Mouse (Mus musculus) embryonic facial prominence, embryonic 14.5 days (tissue): ENCODE measurements around the gene Tspan8. TPM values are rescaled to one million over a fixed set of nuclear protein-coding genes. Genes with fewer than 3 reads are reported as not detected.
"Not testable (repeated sequence)": the region's sequence is repeated elsewhere in the genome, so short reads cannot be mapped to it uniquely, and the experiment has no call there.

ENCODE experiments used
- ATAC-seq: fragments of 200-750 bp; cut with Nextera tagmentation; 2 replicates; pipeline ENCODE4 v1.8.0; 2017; ENCODE audit warnings: low read depth, moderate number of reproducible peaks, moderate TSS enrichment
- DNase-seq: peaks from one replicate; pipeline ENCODE4 v3.0.0-alpha.2; 2015; ENCODE audit warnings: low spot score
- H3K27ac ChIP-seq: fragments of 300-500 bp; sonication (generic); replicated peaks from 2 replicates; pipeline ENCODE4 v1.5.1; 2014; ENCODE audit warnings: low read depth, mild to moderate bottlenecking, low read length, moderate library complexity
- H3K27me3 ChIP-seq: fragments of 300-500 bp; sonication (generic); replicated peaks from 2 replicates; pipeline ENCODE4 v1.6.1; 2014; ENCODE audit warnings: low read length; ENCODE audit not compliant: control insufficient read depth, insufficient read depth
- H3K36me3 ChIP-seq: fragments of 300-500 bp; sonication (generic); 2 replicates; pipeline ENCODE4 v1.6.1; 2014; ENCODE audit warnings: low read length, mixed read lengths; ENCODE audit not compliant: control insufficient read depth, insufficient read depth
- H3K4me1 ChIP-seq: fragments of 300-500 bp; sonication (generic); 2 replicates; pipeline ENCODE4 v1.6.1; 2014; ENCODE audit warnings: antibody characterized with exemption, low read length; ENCODE audit not compliant: control insufficient read depth, insufficient read depth
- H3K4me2 ChIP-seq: fragments of 300-500 bp; sonication (generic); 2 replicates; pipeline ENCODE4 v1.6.1; 2014; ENCODE audit warnings: low read depth, mild to moderate bottlenecking, low read length, moderate library complexity, mixed read lengths
- H3K4me3 ChIP-seq: fragments of 300-500 bp; sonication (generic); 2 replicates; pipeline ENCODE4 v1.5.1; 2014; ENCODE audit warnings: low read depth, mild to moderate bottlenecking, low read length
- H3K9ac ChIP-seq: fragments of 300-500 bp; sonication (generic); 2 replicates; pipeline ENCODE4 v1.6.1; 2014; ENCODE audit warnings: low read depth, mild to moderate bottlenecking, low read length, moderate library complexity, mixed read lengths
- H3K9me3 ChIP-seq: fragments of 300-500 bp; sonication (generic); 2 replicates; pipeline ENCODE4 v1.6.1; 2016; ENCODE audit warnings: low read length; ENCODE audit not compliant: control insufficient read depth
- WGBS: fragments of 180-500 bp; shearing (Covaris S2); extraction: QIAGEN DNeasy Blood & Tissue Kit; methylation state at CpG from one replicate; pipeline ENCODE4 v1.1.7; 2014; 5-methylcytosine and 5-hydroxymethylcytosine counted together
- polyA plus RNA-seq: library from polyadenylated mRNA; unstranded; fragments of >200 nt; fragmentation: Nextera tagmentation; extraction: Ambion mirVana; gene quantifications from 2 replicates; pipeline ENCODE4 v1.2.1, GENCODE M21; 2014

Tspan8 gene
- polyA plus RNA-seq, 1 experiment from 2014 or later: 6.3 TPM

GRCm38 (mm10) chr10:115790788-115791187, 25.8 kb upstream of the Tspan8 start:
- ATAC-seq: no peak
- no peak for DNase-seq
- WGBS: 70% methylated on average over 2 of the region's 2 CpGs
- H3K4me3 ChIP-seq: no peak overlapping the region
- no peaks in the 10 kb centered on the region for H3K36me3 ChIP-seq
- H3K9me3 ChIP-seq: no peaks in the 10 kb centered on the region
- H3K27me3 ChIP-seq: no peaks in the 10 kb centered on the region
- H3K4me1 ChIP-seq: no peaks in the 10 kb centered on the region
- no peak overlapping the region for H3K4me2 ChIP-seq
- no peak overlapping the region for H3K9ac ChIP-seq
- H3K27ac ChIP-seq: no peak overlapping the region

- DNase-seq (no peak), ATAC-seq (no peak)
- no peaks in the 10 kb centered on the region for H3K4me1 ChIP-seq
- H3K36me3 ChIP-seq: no peaks in the 10 kb centered on the region
- no peaks in the 10 kb centered on the region for H3K27me3 ChIP-seq
- H3K4me2 ChIP-seq: no peak overlapping the region
- no peak overlapping the region for H3K27ac ChIP-seq
- WGBS: 70% methylated on average over 4 of the region's 4 CpGs
- no peaks in the 10 kb centered on the region for H3K9me3 ChIP-seq
- no peak overlapping the region for H3K9ac ChIP-seq
- H3K4me3 ChIP-seq: no peak overlapping the region
These were observed 20.4 kb upstream of the Tspan8 start for GRCm38 (mm10) chr10:115796072-115796788.

DNA sequence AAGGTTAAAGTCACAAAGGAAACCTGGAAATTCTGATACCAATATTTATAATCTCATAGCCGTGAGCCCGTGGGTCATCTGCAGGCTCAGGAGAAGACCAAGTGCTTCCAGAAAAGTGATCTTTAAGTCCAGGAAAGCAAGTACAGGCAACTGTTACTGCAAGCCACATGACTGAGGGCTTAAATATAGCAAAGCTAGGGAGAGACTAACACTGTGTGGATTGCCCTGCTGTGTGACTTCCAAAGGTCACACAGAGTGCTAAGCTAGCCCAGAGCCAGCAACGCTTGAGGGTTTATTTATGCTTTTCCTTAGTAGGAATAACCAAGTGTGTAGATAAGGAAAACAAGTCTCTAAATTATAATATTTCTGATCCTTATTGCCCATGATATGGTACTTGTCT, 15.2 kb upstream of the Tspan8 start:
- Histone ChIP-seq H3K4me3 (no peak overlapping the region), H3K27me3 (no peaks in the 10 kb centered on the region), H3K9me3 (no peaks in the 10 kb centered on the region), H3K4me2 (no peak overlapping the region), H3K9ac (no peak overlapping the region), H3K27ac (no peak overlapping the region), H3K4me1 (no peaks in the 10 kb centered on the region), H3K36me3 (no peaks in the 10 kb centered on the region)
- ATAC-seq: no peak
- no peak for DNase-seq
- WGBS: 66% methylated on average over 3 of the region's 3 CpGs

DNA sequence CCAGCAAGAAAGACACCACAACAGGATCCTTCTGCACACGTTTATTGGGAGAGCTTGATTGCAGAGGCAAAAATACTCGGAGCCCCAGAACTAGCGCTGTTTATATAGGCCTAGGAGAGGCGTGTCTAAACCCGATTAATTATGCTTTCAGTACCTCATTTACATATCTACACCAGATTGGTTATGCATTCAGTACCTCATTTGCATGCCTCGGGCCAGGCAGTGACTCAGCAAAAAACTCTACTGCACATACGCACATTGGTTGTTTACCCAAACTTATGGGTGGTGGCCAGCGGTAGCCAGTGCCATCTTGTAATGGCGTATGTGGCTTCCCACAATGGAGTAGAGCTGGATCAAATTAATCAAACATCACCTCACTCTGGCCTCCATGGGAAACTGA, 13.6 kb upstream of the Tspan8 start:
- not testable (repeated sequence) for H3K9ac ChIP-seq, ATAC-seq, H3K4me2 ChIP-seq, H3K9me3 ChIP-seq, H3K27ac ChIP-seq, H3K4me1 ChIP-seq, H3K27me3 ChIP-seq, H3K36me3 ChIP-seq, H3K4me3 ChIP-seq, DNase-seq
- 93% methylated on average over 9 of the region's 9 CpGs for WGBS

DNA sequence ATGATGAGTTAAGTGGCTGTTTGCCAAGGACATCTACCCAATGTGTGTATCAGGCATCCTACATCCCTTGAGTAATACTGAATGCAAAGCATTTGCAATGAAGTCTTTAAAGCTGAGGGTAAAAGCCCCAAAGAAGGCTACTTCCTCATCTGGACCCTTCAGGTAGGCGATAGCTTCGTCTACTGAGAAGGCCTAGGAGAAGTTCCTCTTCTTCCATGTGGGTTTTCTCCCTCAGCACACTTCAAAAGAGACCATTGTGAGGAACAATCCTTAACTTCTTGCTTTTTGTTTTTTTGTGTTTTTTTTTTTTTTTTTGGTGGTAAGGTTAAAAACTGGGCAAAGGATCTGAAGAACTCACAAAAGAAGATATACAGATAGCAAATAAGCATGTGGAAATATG, 12.9 kb upstream of the Tspan8 start:
- Histone ChIP-seq H3K9me3 (no peaks in the 10 kb centered on the region), H3K27ac (no peak overlapping the region), H3K27me3 (no peaks in the 10 kb centered on the region), H3K4me3 (no peak overlapping the region), H3K36me3 (no peaks in the 10 kb centered on the region), H3K9ac (no peak overlapping the region), H3K4me1 (no peaks in the 10 kb centered on the region), H3K4me2 (no peak overlapping the region)
- no peak for ATAC-seq
- 87% methylated on average over 2 of the region's 2 CpGs for WGBS
- no peak for DNase-seq

- no peak overlapping the region for H3K4me2 ChIP-seq
- no peak overlapping the region for H3K27ac ChIP-seq
- H3K27me3 ChIP-seq: no peaks in the 10 kb centered on the region
- no peak overlapping the region for H3K9ac ChIP-seq
- H3K9me3 ChIP-seq: no peaks in the 10 kb centered on the region
- DNase-seq (no peak), ATAC-seq (no peak)
- 76% methylated on average over 5 of the region's 5 CpGs for WGBS
- no peaks in the 10 kb centered on the region for H3K4me1 ChIP-seq
- no peaks in the 10 kb centered on the region for H3K36me3 ChIP-seq
- H3K4me3 ChIP-seq: no peak overlapping the region
These were observed 10.6 kb upstream of the Tspan8 start for GRCm38 (mm10) chr10:115805987-115806386.

- no peaks in the 10 kb centered on the region for H3K27me3 ChIP-seq
- 72% methylated on average over 7 of the region's 7 CpGs for WGBS
- H3K9me3 ChIP-seq: no peaks in the 10 kb centered on the region
- H3K4me1 ChIP-seq: no peaks in the 10 kb centered on the region
- no peak for ATAC-seq
- no peaks in the 10 kb centered on the region for H3K36me3 ChIP-seq
- no peak overlapping the region for H3K9ac ChIP-seq
- H3K4me3 ChIP-seq: no peak overlapping the region
- no peak overlapping the region for H3K27ac ChIP-seq
- H3K4me2 ChIP-seq: no peak overlapping the region
- DNase-seq: no peak
These were observed 7.5 kb upstream of the Tspan8 start for GRCm38 (mm10) chr10:115809169-115809568.

GRCm38 (mm10) chr10:115811519-115811918, 5.1 kb upstream of the Tspan8 start:
- no peak overlapping the region for H3K4me3 ChIP-seq
- H3K4me1 ChIP-seq: no peaks in the 10 kb centered on the region
- H3K9ac ChIP-seq: no peak overlapping the region
- DNase-seq (no peak), ATAC-seq (no peak)
- WGBS: 23% methylated on average over 5 of the region's 5 CpGs
- H3K27me3 ChIP-seq: no peaks in the 10 kb centered on the region
- H3K27ac ChIP-seq: no peak overlapping the region
- no peaks in the 10 kb centered on the region for H3K36me3 ChIP-seq
- no peak overlapping the region for H3K4me2 ChIP-seq
- H3K9me3 ChIP-seq: no peaks in the 10 kb centered on the region

DNA sequence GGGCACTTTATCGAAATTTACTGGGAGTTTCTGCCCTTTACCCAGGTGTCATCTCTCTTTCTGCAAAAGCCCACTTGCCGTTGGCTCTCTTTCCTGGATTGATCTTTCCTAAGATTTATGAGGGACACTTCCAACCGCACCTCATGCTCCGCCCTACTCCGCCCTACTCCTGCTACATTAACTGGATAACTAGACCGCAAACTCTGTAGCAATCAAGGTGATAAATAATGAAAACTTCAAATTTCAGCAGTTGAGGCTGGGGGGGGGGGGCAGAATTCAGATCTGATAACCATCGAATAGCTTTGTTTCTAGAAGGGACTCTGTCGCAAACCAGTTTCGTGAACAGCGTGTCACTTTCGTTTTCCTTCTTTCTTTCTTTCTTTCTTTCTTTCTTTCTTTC, 1.8 kb upstream of the Tspan8 start:
- no peak overlapping the region for H3K27ac ChIP-seq
- WGBS: 92% methylated on average over 11 of the region's 11 CpGs
- no peak overlapping the region for H3K9ac ChIP-seq
- no peak overlapping the region for H3K4me3 ChIP-seq
- H3K36me3 ChIP-seq: no peaks in the 10 kb centered on the region
- ATAC-seq (no peak), DNase-seq (no peak)
- H3K4me1 ChIP-seq: no peaks in the 10 kb centered on the region
- no peak overlapping the region for H3K4me2 ChIP-seq
- no peaks in the 10 kb centered on the region for H3K27me3 ChIP-seq
- no peaks in the 10 kb centered on the region for H3K9me3 ChIP-seq
